Mouse (Mus musculus) ES-Bruce4 (cell line): ENCODE measurements around the gene Nelfa. TPM values are rescaled to one million over a fixed set of nuclear protein-coding genes. Genes with fewer than 3 reads are reported as not detected.

Source experiments
- H3K27ac ChIP-seq: 2 replicates; pipeline ENCODE4 v1.5.1; 2012; ENCODE audit warnings: low read length, inconsistent platforms; ENCODE audit not compliant: insufficient read depth
- H3K27me3 ChIP-seq: 2 replicates; pipeline ENCODE4 v1.6.1; 2012; ENCODE audit warnings: mild to moderate bottlenecking, low read length, inconsistent platforms; ENCODE audit not compliant: control insufficient read depth, poor library complexity, insufficient read depth, severe bottlenecking
- H3K36me3 ChIP-seq: 2 replicates; pipeline ENCODE4 v1.6.1; 2012; ENCODE audit warnings: inconsistent platforms, mild to moderate bottlenecking, low read length, moderate library complexity; ENCODE audit not compliant: control insufficient read depth, poor library complexity, insufficient read depth, severe bottlenecking
- H3K4me1 ChIP-seq: one replicate; pipeline ENCODE4 v1.8.1; 2011; ENCODE audit warnings: low read length; ENCODE audit not compliant: control insufficient read depth, insufficient read depth
- H3K4me3 ChIP-seq: 2 replicates; pipeline ENCODE4 v1.5.1; 2011; ENCODE audit warnings: low read depth, mild to moderate bottlenecking, low read length
- H3K9ac ChIP-seq: 2 replicates; pipeline ENCODE4 v1.6.1; 2012; ENCODE audit warnings: low read depth, mild to moderate bottlenecking, inconsistent platforms; ENCODE audit not compliant: poor library complexity, severe bottlenecking
- H3K9me3 ChIP-seq: replicated peaks from 2 replicates; pipeline ENCODE4 v1.6.1; 2012; ENCODE audit warnings: mild to moderate bottlenecking, low read length, inconsistent platforms; ENCODE audit not compliant: control insufficient read depth, poor library complexity, insufficient read depth, severe bottlenecking
- CTCF ChIP-seq: IDR thresholded peaks from one replicate; pipeline ENCODE4 v1.8.1; 2011; ENCODE audit warnings: low read depth, low read length
- EP300 ChIP-seq: IDR thresholded peaks from 2 replicates; pipeline ENCODE4 v1.6.1; 2011; ENCODE audit warnings: low read depth, low read length; ENCODE audit not compliant: insufficient read depth
- POLR2A ChIP-seq: IDR thresholded peaks from one replicate; pipeline ENCODE4 v1.8.1; 2011; ENCODE audit warnings: low read length; ENCODE audit not compliant: insufficient read depth
- polyA plus RNA-seq: library from polyadenylated mRNA; stranded (reverse); fragments of >200 nt; gene quantifications from 2 replicates; pipeline ENCODE4 v1.2.4, GENCODE M21; 2011; ENCODE audit warnings: low read depth; ENCODE audit not compliant: missing spikeins, insufficient read depth, insufficient read length

Nelfa gene
- polyA plus RNA-seq, 1 experiment: 51.2 TPM

- no peak overlapping the region for H3K9ac ChIP-seq
- TF ChIP-seq POLR2A (no peak), EP300 (no peak), CTCF (peak; percentile 6)
- H3K4me3 ChIP-seq: no peak overlapping the region
- H3K27me3 ChIP-seq: no peaks in the 10 kb centered on the region
- H3K4me1 ChIP-seq: no peaks in the 10 kb centered on the region
- peaks cover 13% of the 10 kb centered on the region for H3K36me3 ChIP-seq
- no peak overlapping the region for H3K27ac ChIP-seq
- H3K9me3 ChIP-seq: peaks cover 12% of the 10 kb centered on the region
Measured at GRCm38 (mm10) chr5:33853086-33853485, 83.1 kb downstream of the Nelfa start.

- Histone ChIP-seq H3K4me3 (no peak overlapping the region), H3K4me1 (no peaks in the 10 kb centered on the region), H3K9me3 (0 out of 2 replicates have a peak, but pooled peaks cover under 1% of the 10 kb centered on the region), H3K27me3 (no peaks in the 10 kb centered on the region), H3K36me3 (peaks cover 6% of the 10 kb centered on the region), H3K9ac (no peak overlapping the region), H3K27ac (no peak overlapping the region)
- no peak for TF ChIP-seq CTCF
- no peak for TF ChIP-seq EP300
- no peak for TF ChIP-seq POLR2A
Measured at GRCm38 (mm10) chr5:33851466-33851865, 84.7 kb downstream of the Nelfa start.

Other genes with a start within 250 kb of the Nelfa start
- gene Fgfr3, start 214.7 kb downstream of the Nelfa start, polyA plus RNA-seq: 2.9 and 4.0 TPM in 2 replicates
- 34.2 and 36.7 TPM in 2 replicates for gene Letm1, start 153.6 kb downstream of the Nelfa start, polyA plus RNA-seq
- gene Nsd2, start 115.7 kb downstream of the Nelfa start, polyA plus RNA-seq: 97.7 and 109 TPM in 2 replicates
- 1.9 and 3.1 TPM in 2 replicates for gene Gm1673, start 47.0 kb upstream of the Nelfa start, polyA plus RNA-seq
- gene Nat8l, start 59.6 kb upstream of the Nelfa start, polyA plus RNA-seq: 0.63 and 0.84 TPM in 2 replicates
- gene Poln, start 233.0 kb upstream of the Nelfa start, polyA plus RNA-seq: 1.4 and 1.5 TPM in 2 replicates
- 43.2 and 47.6 TPM in 2 replicates for gene Haus3, start 233.1 kb upstream of the Nelfa start, polyA plus RNA-seq